Mouse (Mus musculus) myocyte (in vitro differentiated cells): ENCODE results near the gene Strbp.

ENCODE experiments used
- MYOG ChIP-seq, 3 experiments: IDR thresholded peaks; one replicate each; pipeline ENCODE4 v1.6.1; 2011; ENCODE audit warnings: control low read depth in 2 of 3, low read depth in 2 of 3, mild to moderate bottlenecking in 2 of 3; ENCODE audit not compliant: insufficient read length in 2 of 3, control insufficient read depth in 1 of 3, insufficient read depth in 1 of 3
- POLR2A ChIP-seq: IDR thresholded peaks from one replicate; pipeline ENCODE4 v1.6.1; 2011; ENCODE audit warnings: low read depth, mild to moderate bottlenecking, control low read depth, moderate library complexity; ENCODE audit not compliant: insufficient read length
- POLR2AphosphoS2 ChIP-seq: IDR thresholded peaks from one replicate; pipeline ENCODE4 v1.6.1; 2011; ENCODE audit warnings: low read depth, control low read depth; ENCODE audit not compliant: insufficient read length
- SRF ChIP-seq: IDR thresholded peaks from one replicate; pipeline ENCODE4 v1.6.1; 2011; ENCODE audit warnings: low read depth; ENCODE audit not compliant: control insufficient read depth, insufficient read length
- USF1 ChIP-seq: IDR thresholded peaks from one replicate; pipeline ENCODE4 v1.6.1; 2011; ENCODE audit warnings: low read depth, mild to moderate bottlenecking, control low read depth, moderate library complexity

- TF ChIP-seq MYOG (IDR thresholded peaks at IDR 0.05; ENCODE audit: control insufficient read depth in 1 of 3, insufficient read depth in 1 of 3, insufficient read length in 2 of 3, low read depth in 2 of 3), result no peak
- TF ChIP-seq SRF, result no peak
- TF ChIP-seq POLR2AphosphoS2, result no peak
- no peak for TF ChIP-seq USF1
- no peak for TF ChIP-seq POLR2A
These were observed 44.9 kb upstream of the Strbp start for GRCm38 (mm10) chr2:37748442-37749066.
